Mouse (Mus musculus): ENCODE measurements around the gene Srpk2.
"Not testable (repeated sequence)": the region's sequence is repeated elsewhere in the genome, so short reads cannot be mapped to it uniquely, and the experiment has no call there.

Gene Srpk2

DNA sequence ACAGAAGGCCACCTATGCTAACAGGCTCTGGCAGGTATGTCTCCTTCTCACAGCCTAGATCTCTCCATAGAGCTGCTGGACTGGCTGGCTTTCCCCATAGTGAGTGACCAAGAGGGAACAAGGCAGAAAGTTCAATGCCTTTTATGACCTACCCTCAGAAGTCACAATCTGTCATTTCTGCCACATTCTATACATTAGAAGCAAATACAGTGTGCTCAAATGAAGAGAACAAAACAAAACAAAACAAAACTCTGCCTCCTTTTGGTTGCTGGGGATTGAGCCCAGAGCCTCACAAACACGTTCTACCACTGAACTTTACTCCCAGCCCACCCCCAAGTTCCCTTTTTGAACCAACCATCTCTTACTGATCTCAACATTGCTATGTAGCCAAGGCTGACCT lies at the start of gene Srpk2:
TSS of gene Srpk2 (minus strand) at position 101 of the 400 bp plus-strand sequence.
- no peak for DNase-seq (ENCODE audit: low read depth, low spot score)

DNA sequence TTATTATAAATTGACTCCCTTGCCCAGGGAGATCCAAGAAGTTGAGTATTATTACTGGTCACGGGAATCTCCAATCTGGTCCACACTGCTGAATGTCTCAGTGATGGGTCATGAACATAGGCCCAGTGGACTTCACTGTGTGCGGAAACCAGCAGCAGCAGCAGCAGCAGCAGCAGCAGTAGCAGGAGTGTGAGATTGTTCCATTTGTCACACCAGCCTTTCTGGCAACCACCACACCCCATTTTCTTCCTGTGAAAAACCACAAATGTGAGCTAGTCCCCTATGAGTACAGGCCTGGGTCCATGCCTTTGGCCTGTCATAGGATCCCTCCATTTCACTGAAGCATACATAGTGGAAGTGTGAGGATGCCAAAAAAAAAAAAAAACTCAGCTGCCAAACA lies 37.5 kb upstream of the Srpk2 start:
- peak; percentile 0 for DNase-seq (ENCODE audit: low read depth, low spot score)

DNA sequence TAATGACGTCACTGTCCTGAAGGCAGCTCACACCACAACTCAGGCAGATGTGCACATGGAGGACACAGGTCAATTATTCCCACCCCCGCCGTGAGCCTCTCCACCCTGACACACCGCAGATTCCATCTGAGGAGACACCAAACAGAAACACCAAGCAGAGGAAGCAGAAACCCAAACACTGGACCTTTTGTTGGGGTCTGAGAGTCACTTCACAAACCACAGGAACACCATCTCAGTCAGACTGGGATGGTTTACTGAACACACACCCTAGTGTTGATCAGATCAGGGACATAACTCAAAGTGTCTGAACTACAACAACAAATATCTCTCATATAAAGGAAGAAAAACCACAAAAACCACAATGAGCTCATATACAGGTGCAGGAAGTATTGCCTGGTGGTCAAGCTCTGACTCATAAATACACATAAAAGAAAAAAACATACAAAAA lies 34.5 kb upstream of the Srpk2 start:
- DNase-seq (ENCODE audit: low read depth, low spot score), result peak; percentile 2

DNA sequence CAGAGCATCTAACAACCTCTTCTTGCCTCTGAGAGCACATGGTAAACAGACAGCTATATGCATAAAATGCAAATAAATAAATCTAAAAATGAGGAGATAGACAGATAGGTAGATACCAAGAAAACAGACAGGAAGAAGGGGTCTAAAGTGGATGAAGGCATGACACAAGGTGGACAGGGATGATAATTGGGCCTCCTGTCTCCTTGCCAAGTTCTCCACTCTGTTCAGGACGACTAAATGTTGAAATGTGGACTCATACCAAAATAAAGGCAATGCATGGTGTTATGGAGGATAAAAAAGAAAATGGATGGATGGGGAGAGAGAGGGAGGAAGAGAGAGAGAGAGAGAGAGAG lies 33.7 kb upstream of the Srpk2 start:
- no peak for DNase-seq (ENCODE audit: low read depth, low spot score)

DNA sequence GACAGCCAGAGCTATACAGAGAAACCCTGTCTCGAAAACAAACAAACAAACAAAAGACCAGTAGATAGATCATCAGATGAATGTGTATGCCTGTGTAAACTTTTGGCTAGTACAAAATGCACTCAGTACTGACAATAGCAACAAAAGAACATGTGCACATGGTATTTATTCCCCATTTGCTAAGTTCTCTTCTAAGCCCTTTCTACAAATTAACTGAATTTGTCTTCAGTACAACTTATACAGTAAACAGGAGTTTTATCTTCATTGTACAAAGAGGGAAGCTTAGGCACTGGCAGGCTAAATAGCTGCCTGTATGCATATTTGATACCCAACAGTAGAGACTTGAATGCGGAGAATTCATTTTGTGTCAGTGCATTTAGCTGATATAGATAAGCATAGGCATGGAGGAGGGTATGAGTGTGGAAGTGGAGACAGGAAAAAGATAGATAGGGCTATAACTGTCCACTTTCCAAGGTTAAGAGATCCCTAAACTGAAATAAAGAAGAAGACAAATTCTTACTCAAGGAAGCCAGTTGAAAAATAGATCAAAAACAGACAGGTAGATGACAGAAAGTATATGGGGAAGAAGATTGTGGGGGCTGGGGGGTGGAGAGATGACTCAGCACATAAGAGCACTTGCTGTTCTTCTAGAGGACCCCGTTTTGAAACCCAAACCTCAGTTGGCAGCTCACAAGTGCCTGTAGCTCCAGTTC lies 33.2 kb upstream of the Srpk2 start:
- DNase-seq (ENCODE audit: low read depth, low spot score), result peak; percentile 0

DNA sequence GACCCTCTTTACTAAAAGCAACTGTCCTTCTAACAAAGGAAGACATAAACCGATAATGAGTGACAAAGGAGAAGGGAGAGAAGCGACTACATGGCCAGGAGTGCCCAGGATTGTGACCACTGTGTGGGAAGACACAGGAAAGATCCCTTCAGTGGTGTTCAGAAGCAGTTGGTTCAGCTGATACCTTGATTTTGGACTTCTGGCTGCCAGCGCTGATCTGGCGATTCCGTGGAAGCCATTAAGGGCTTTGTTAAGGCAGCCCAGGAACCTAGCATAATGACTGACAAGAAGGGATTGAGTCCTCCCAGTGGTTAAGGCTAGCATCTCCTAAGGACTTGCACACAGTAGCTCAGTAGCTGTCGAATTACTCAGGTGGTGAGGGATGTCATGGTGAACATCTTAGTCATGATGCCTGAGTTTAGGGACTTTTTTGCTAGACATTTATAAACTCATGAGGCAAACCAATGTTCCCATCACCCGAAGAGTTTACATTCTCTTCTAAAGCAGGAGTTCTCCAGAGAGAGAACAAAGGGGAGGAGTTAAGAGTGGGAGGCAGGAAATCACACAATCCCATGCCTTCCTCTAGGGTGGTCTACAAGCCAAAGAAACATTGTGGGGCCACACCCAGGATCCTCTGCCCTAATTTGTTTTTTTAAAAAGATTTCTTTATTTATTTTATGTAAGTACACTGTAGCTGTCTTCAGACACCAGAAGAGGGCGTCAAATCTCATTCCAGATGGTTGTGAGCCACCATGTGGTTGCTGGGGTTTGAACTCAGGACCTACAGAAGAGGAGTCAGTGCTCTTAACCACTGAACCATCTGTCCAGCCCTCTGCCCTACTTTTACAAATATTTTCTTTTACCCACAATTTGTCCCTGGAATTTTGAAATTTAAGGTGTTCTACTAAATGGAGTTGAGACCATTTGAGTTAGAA lies 29.3 kb upstream of the Srpk2 start:
- DNase-seq (ENCODE audit: low read depth, low spot score), result peak; percentile 82

DNA sequence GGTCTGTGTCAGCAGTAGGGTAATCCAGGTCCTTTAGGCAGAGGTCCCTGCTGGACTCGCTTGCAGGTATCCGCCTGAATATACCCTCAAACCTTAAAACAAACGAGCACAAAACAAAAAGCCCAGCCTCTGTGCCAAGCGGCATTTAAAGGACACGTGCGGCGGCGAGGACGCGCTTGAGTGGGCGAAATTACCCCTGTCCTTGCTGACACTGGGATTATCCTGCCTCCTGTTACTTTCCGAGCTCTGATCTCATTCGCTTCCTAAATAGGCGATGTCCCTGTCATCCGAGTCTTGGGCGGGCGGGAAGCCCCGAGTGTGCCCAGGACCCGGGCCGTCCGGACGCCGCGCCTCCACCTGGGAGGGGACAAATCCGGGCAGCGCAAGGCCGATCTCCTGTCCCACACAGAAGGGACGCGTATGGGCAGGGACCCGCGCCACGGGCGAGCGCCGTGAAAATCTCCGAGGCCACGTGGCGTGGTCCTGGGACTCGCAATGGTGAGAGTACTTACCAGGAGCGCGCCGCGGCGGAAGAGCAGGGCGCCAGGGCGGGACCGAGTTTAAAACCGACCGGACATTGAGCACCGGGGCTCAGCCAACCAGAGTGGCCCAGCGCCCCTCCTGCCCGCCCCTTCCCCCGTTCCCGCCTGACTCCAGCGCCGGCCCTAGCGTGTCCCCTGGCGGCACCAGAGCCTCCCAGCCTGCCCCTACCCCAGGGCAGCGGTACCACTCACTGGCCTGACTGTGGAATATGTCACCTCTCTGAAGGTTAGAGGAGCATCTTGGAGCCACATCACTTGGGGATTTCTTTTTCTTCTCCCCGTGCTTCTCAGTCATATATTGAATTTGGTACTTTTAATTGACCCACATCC lies 27.9 kb upstream of the Srpk2 start:
- peak; percentile 74 for DNase-seq (ENCODE audit: low read depth, low spot score)

DNA sequence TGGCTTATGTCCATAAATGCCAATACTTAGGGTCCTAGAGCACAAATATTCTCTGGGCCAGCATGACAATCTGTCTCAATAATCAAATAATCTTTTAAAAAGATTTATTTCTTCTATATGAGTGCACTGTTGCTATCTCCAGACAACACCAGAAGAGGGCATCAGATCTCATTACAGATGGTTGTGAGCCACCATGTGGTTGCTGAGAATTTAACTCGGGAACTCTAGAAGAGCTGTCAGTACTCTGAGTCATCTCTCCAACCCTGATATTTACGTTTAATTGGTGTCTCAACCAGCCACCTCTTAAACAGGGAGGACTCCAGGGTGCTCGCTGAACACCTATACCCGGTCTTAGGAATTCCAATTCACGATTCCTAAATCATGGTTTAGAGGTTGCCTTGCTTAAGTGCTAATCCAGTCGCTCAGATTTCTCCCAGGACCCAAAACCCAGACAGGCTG lies 27.3 kb upstream of the Srpk2 start:
- DNase-seq (ENCODE audit: low read depth, low spot score), result peak; percentile 58

DNA sequence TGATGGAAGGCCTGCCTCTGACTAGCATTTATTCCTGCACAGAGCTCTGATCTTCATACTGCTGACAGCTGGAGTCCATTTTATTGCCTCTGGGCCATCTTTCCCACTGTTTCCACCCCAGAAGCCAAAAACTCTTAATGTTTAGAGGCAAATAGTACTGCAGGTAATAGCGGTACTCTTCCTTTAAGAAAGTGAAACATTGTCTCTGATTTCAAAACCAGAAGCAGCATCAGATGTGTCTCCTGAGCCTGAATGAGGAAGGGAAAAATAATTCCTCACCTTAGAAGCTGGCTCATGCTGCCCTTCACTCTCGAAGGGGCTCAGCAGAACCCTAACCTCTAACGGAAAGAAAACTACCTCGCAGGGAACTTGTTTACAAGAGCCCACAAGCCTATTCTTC lies 26.8 kb upstream of the Srpk2 start:
- DNase-seq (ENCODE audit: low read depth, low spot score), result peak; percentile 31

DNA sequence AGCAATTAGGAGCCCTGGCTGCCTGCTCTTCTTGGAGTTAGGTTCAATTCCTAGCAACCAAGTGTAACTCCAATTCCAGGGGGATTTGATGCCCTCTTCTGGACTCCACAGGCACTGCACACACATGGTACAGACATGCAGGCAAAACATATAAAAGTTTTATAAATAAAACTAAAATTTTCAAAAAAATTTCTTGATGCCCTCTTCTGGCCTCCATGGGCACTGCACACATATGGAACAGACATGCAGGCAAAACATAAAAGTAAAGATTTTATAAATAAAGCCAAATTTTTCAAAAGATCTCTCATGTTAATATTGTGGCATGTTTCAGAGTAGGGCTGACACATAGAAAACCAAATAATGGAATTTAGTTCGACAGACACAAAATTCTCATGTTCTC lies 25.2 kb upstream of the Srpk2 start:
- no peak for DNase-seq (ENCODE audit: low read depth, low spot score)

DNA sequence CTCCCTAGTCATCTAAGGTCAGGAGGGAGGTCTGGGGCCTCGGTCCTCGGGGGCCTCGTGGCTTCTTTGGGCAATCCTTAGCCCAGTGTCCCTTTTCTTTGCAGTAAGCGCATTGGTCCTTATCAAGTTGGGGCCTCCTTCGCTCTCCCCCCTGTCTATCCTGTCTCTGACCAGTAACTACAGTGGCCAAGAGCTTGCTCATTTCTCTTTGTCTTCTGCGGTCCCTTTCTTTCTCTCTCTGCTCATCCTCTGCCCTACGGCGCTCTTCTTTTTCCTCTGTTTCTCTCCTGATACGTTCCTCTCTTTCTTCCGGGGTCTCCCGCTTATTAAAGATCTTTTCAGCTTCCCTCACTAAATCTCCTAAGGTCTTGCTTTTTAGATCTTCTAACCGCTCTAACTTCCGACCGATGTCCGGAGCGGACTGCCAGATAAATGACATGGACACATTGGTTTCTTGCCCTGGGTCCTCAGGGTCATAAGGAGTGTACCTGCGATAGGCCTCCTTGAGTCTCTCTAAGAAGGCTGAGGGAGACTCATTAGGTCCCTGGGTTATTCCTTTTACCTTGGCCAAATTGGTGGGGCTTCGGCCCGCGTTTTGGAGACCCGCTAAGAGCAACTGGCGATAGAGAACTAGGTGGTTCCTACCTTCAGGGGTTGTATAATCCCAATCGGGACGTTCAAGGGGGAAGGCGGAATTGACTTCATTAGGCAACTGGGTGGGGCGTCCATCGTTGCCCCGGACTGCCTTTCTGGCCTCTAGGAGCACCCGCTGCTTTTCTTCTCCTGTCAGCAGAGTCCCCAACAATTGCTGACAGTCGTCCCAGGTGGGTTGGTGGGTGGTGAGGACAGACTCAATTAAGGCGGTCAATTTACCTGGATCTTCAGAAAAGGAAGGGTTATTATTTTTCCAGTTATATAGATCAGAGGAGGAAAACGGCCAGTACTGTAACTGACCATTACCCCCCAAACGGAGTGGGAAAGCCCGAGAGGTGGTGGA lies 22.5 kb upstream of the Srpk2 start:
- not testable (repeated sequence) for DNase-seq (ENCODE audit: low read depth, low spot score)

DNA sequence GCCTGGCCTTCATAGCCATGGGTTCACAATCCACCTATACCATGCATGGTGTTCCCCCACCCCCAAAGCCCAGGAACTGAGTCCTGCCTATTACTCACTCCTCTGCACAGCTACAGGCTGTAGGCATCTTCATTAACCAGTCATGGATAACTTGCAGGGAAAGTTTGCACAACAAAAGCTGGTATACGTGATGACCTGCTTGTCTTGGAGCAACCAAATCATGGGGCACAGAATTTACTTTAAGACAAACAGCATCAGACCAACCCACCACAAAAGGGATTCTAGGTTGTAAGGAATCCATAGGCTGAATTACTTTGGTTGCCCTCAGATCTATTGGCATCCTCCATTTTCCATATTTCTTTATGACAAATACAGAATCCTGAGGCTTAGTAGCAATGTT lies 13.0 kb upstream of the Srpk2 start:
- peak; percentile 59 for DNase-seq (ENCODE audit: low read depth, low spot score)

DNA sequence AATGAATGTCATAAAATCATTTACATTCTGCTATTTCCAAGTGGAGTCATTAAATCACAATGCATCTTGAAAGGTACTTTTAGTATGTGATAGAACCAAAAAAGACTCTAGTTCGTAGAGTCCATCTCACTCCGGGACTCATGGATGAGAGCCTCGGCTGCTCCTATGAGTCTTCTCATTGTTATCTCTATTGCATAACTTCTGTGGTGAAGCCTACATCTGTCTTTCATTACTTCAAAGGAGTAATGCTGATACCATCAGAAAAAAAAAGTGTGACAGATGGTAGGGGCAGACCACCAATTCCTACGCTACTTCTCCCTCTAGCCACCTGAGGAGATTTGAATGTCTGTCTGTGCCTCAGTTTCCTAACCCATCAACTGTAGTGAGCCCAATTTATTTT lies 986 bp downstream of the Srpk2 start:
- no peak for DNase-seq (ENCODE audit: low read depth, low spot score)

DNA sequence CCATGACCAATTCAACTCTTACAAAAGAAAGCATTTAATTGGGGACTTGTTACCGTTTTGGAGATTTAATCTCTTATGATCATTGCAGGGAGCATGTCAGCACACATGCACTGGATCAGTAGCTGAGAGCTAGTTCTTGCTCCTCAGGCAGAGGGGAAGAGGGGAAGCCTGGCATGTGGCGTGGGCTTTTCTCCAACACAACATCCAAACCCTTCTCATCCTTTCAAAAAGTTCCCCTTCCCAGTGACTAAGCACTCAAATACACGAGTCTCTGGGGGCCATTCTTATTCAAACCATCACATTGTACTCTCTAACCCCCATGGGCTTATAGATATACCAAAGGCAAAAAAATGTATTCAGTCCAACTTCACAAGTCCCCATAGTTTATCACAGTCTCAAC lies 5.4 kb downstream of the Srpk2 start:
- DNase-seq (ENCODE audit: low read depth, low spot score), result no peak

DNA sequence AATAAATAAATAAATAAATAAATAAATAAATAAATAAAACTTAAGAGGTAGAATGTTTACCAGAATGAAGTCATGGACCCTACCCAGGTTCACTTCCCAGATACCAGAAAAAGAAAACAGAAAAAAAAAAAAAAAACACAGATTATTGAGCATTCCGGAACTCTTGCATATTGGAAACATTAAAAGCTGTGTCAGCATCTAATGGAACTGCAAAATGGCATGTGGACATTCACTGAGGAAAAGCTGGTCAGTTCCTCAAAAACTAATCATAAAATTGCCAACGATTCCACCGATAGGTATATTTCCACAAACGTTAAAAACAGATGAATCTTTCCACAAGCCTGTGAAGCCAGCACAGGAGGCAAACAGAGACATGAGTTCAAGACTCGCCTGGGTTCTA lies 6.5 kb downstream of the Srpk2 start:
- no peak for DNase-seq (ENCODE audit: low read depth, low spot score)

DNA sequence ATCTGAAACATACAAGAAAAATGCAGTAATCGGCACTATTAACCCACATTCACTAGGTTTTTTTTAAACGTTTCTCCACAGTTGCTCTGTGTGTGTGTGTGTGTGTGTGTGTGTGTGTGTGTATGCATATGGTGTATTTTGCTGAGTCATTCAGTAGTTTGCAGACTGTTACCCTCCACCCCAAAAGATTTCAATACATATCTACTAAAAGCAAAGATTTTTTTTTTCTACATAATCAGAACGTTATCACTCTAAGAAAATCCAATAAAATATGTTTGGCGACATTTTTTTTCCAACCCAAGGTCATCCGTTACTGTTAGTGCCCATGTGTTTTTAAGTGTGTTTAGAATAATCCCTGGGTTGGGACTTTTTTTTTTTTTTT lies 7.4 kb downstream of the Srpk2 start:
- DNase-seq (ENCODE audit: low read depth, low spot score), result no peak

DNA sequence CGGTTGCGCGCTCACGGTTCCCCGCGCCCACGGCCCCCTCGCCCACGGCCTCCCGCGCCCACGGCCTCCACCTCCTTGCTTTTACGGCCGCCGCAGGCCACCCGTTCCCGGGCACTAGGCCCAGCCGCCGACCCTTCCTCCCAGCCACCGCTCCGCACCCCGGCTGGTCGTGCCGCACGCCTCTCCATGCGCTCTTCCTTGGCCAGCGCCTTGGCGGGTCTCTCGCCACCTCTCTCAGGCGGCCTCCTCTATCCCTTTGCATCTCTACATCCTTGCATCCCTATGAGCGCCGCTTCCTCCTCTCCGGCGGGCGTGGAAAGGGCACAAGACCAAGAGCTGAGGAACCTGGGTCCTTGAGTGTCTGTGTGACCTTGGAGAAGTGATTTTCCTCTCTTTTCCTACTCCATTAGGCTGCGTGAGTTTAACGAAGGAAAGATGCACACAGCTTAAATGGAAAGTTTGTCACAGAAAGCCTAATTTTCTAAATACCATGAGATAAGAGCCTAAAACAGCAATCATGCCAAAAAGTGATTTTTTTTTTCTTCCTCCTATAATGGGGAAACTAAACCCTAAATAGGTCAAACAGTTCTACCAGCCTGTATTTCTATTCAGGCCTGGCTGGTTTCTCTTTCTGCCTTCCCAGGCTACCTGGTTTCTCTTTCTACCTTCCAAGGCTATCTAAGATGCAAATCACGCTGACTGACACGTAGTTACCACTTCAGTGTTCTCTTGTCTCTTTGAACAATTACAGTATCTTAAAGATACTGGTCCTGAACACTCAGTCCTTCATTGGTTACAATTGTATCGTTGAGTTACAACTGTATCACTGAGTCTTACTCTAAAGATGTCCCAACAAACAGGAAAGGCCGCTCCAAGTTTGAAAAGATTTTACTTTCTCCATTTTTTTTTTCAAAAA lies 8.0 kb downstream of the Srpk2 start:
- DNase-seq (ENCODE audit: low read depth, low spot score), result peak; percentile 85

DNA sequence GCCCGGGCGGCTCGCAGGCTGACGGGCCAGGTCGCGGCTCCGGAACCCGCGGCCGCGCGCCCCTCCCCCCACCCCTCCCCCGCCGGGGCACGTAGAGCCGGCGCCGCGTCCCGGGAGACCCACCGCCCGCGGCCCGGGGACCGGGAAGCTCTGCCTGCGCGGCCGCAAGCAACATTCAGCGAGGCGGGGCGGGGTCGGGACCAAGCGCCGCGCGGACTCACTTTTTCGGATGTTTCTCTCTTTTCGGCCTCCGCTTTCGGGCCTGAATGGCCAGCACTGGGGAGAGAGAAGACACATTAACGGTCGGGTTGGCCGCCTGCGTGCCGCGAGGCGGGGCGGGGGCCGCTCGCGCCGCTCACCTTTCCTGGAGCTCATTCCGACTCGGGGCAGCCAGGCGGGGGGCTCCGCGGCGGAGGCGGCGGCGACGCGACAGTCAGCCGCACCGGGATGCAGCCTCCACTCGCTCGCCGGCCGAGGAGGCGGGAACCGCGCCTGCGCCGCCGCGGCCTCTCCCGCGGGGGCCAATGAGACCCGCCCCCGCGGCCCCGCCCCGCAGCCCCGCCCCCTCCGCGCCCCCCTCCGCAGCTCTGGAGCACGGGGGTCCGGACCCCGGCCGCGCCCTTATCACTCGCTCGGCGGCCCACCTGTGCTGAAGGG lies 8.8 kb downstream of the Srpk2 start:
- peak; percentile 73 for DNase-seq (ENCODE audit: low read depth, low spot score)

Data from R1 (cell line).